Mouse (Mus musculus) megakaryocyte, adult 5-6 weeks (primary cell): ENCODE measurements around the gene Atp11a. TPM values are rescaled to one million over a fixed set of nuclear protein-coding genes. Genes with fewer than 3 reads are reported as not detected.

Experiments
- ATAC-seq: 2 replicates; pipeline ENCODE4 v1.8.0; 2016; ENCODE audit warnings: mild to moderate bottlenecking, inconsistent platforms; ENCODE audit not compliant: poor library complexity, severe bottlenecking
- total RNA-seq, 2 experiments: library from RNA; stranded (forward) in 1 of 2; stranded (reverse) in 1 of 2; fragments of 153-499, 151-499 nt in 1 of 2; fragments of 221-1000, 200-1000 nt in 1 of 2; gene quantifications; 2 replicates each; pipeline versions ENCODE4 v1.2.3 to v1.2.4; 2015 to 2017

Atp11a gene
- total RNA-seq, 2 experiments from 2014 or later = 29.4 to 30.8 TPM

DNA sequence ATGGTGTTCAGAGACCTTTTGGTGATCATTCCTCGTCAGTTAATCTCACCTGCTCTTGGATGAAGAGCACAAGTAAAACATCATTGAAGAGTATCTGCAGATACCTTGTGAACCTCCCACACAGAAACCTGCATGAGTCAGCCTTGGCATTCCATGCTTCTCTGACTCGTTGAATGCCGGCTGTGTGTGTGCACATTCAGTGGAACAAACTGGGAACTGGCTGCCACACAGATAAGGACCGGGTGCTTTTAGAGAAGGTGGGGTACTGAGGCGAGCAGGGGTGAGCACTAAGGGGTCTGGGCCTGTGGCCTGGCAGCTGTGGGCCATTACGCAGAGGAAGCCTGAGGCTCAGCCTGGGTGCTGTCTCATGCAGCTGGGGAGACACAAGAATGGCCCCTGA is 11.9 kb downstream of the Atp11a start:
- no peak for ATAC-seq

DNA sequence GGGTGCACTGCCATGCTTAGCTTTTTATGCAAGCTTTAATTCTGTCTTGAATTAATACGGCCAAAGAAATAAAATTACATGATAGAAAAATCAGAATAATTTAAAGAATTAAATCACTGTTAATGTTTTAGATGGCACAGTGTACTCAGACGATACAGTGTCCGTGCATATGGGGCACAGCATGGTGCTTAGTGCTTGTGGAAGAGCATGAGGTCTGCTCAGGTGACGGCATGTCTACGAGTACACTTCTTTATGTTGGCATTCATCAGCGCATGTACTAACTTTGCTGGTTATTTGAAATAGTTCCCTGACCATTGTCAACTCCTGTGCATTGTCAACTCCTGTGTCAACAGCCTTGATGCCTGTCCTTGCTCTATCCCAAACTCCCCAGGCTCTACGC is 12.5 kb downstream of the Atp11a start:
- no peak for ATAC-seq

DNA sequence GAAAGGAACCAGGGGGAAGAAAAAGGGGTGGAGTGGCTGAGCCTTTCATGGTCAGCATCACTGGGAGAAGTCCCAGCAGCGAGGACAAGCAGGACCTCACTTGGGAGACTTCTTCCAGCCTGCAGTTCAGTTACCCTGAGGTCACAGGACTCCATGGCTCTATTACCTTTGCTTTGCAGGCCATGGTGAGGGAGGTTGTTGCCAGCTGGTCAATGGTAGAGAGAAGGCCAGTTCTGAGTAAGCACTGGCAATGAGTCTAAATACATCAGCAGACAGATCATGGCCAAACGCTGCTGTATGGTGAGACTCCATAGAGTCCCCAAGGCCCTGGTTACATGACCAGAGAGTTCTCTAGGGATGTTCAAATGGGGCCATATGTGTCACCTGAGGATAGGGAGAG is 15.5 kb downstream of the Atp11a start:
- ATAC-seq = no peak

DNA sequence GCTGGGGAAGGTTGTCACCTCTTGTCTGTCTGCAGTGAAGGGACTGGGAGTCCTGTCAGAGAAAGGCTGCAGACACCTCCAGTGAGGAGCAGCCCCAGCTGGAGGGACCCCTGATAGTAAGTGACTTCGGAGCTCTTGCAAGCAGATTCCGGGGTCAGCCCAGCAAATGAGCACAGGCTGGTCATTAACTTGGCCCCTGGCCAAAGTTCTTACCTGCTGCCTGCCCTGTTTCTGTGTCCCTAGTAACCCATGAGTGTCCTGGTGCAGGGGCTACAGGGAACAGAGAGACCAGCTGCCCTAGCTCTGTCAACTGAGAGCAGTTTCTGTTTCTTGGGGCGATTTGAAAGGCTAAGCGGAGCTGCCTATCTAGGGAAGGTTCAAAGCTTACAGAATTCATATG is 17.1 kb downstream of the Atp11a start:
- ATAC-seq = no peak

DNA sequence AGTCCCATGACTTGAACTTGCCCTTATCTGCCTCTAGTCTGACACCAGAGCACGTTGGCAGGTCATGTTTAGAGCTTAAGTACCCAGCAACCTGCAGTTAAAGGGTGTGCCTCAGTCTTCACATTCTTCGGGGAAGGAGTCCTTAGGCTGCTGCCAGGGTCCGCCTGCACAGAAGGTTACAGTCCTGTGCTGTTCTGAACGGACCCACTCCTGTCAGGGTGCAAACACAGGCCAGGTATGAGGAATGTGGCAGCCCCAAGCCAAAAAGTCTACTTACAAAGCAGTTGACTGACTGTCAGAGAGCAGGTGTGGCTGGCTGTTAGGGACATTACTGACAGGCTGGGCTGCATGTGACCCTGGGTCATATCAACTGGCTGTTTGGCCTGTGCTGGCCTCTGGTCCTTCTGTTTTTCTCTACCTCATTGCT is 18.1 kb downstream of the Atp11a start:
- ATAC-seq = no peak

DNA sequence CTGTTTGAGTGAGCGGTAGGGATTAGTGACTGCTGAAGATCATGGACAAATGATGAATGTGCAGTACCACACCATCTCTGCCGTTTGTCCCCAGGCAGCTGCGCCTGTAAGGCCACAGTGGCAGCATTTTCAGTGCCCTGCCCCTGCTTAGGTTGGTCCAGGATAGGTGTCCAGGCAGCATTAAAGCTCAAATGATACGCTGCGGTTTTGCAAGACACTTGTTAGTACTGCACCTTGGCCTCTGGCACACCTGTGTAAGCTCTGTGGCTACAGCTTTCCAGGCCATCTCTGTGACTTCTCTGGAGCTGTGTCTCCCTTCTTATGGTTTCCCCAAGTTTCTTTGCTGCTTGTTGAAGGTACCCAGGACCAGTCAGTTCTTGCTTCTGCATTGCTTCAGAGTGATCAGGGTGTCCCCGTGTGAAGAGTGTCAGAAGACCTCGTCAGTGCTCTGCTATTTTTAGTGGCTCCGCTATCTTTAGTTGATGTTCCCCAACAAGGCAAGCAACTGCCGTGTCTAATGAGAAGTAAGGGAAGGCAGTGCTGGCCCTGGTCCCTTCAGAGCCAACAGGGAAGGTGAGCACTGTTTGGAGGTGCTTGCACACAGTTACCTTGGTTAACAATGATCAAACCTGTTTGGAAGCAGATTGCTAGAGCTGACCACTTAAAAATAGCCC is 18.6 kb downstream of the Atp11a start:
- no peak for ATAC-seq

DNA sequence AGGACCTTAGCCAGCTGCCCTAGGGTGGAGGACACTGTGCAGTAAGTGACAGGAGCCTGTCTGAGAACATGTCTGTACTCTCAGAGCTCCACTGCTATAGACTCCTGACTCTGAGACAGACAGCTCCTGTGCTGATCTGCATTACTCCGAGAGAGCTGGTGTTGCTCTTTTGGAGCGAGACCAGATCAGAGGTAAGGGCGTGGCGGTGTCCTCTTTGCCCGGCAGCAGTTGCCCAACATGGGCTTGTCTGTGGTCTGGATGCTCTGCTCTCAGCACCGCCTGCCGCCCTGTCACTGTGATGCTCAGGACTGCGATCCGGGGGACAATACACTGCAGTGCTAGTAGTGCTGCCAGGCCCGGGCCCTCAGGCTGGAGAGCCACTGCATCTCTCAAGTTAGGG is 19.4 kb downstream of the Atp11a start:
- ATAC-seq = peak; percentile 77

DNA sequence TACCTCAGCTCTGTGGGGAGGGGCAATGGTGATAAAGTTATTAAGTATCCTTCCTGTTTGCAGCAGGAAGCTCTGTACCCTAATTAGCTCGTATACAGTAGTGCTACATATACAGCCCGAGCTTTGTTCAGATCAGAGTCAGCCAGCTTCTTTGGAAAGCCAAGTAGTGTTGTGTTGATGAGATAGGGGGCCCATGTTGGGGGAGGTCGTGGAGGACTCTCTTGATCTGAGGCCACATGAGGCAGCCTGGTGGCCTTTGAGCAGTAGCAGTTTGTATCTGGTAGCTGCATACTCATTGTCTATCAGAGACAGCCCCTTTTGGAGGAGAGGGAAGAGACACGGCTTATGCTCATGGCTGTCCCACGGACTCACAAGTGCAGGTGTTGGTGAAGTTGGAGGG is 20.4 kb downstream of the Atp11a start:
- no peak for ATAC-seq

DNA sequence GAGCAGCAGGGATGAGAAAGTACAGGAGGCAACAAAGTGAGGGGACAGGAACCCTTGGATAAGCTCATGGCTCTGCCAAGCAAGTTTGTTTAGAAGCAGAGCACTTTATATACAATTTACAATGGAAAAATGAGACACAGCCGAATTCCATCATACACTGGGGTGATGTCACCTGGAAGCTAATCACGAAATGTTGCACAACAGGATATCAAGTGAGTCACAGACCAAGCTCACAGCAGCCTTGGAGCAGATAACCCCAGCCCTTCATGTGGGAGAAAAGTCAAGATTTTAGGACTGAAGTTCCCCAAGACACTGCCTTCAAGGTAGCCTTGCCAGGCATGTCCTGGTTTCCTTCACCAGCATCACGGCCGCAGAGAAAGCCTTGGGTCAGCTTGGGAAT is 22.7 kb downstream of the Atp11a start:
- no peak for ATAC-seq

DNA sequence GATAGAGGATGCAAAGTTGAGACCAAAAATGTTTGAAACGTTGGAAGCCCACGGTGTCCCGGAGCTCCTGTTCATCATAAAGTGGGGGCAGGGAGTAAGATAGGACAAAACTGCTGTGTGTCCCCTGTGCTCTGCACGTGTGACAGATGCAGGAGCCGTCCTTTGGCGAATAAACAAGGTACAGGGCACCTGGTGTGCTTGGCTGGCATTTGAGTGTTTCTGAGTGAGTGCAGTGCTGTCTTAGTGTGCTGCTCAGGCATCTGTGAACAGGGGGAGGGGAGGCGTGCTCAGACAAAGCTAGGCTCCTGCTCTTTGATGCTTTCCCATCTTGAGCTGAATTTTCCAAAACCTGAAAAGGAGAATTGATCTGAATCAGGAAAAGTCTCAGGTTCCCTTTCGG is 28.7 kb downstream of the Atp11a start:
- no peak for ATAC-seq

DNA sequence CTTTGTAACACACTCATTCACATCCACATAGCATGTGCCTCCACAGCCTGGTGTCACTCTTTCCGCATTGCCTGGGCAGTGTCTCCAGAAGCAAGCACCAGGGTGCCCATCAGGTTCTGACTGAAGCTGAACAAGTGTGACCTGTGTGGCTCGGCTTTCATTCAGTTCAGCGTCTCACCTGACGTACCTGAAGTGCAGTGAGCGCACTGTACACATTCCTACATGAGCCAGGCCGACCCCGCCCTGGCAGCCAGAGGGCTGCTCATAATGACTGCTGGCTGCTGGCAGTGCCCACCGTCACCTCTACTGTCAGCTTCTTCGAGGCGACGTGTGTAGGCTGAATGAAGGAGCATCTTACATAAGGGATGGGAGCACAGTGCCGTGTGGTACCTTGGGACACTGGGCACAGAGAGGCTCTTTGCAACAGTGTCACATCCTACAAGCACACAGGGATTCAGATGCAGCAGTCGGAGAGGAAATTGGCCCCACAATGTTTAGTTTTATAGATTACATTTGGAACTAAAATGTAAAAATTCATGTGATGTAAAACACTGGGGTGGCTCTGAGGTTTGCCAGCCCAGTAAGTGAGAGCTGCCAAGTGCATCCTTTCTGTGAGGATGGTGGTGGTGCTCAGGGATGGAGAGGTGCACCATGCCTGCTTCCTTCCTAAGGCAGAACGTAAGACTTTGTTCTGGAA is 29.6 kb downstream of the Atp11a start:
- ATAC-seq = no peak

DNA sequence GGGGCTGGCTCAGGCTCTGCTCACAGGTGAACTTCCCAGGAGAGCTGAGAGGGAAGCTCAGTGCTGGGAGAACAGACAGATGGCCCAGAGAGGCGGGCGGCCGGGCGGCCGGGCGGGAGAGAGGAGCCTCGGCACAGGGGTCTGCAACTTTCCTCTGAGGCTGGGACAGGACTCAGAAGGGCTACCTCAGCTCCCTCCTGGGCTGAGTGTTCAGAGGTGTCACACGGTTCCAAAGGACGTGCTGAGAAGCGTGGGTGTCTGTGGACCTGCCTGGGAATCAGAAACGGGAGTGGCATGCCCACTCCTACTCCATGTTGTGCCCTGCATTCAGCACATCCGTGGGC is 30.1 kb downstream of the Atp11a start:
- no peak for ATAC-seq

DNA sequence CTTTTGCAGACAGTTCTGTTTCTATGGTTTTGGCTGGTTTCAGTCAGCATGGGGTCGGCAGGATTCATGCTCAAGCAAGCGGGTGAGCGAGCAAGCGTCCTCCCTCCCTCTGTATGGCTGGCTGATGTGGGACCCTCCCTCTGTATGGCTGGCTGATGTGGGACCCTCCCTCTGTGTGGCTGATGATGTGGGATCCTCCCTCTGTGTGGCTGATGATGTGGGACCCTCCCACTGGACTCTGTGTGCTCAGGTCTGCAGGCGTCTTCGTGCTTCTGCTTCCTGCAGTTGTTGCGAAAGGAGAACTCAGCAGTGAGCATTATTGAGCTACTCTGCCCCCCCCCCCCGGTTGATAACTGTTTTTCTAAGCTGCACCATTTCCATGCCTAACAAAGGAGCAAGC is 30.6 kb downstream of the Atp11a start:
- ATAC-seq = peak; percentile 92

DNA sequence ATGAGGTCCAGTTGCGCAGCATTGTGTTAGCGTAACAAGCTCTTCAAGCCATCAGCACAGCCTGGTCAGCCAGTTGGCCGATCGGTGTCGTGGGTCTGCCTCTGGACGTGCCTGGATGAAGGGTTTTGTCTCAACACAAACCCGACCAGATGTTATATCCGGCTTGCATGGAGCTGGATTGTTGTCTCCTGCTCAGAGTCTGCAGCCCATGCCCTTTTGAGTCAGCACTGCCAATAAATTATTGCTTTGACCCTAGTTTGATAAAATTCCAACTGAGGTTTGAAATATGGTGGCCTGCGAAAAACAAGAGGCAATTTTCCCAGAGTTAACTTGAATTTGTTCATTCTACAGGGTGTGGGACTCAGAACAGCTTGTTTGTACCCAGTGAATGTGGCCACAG is 31.9 kb downstream of the Atp11a start:
- no peak for ATAC-seq

DNA sequence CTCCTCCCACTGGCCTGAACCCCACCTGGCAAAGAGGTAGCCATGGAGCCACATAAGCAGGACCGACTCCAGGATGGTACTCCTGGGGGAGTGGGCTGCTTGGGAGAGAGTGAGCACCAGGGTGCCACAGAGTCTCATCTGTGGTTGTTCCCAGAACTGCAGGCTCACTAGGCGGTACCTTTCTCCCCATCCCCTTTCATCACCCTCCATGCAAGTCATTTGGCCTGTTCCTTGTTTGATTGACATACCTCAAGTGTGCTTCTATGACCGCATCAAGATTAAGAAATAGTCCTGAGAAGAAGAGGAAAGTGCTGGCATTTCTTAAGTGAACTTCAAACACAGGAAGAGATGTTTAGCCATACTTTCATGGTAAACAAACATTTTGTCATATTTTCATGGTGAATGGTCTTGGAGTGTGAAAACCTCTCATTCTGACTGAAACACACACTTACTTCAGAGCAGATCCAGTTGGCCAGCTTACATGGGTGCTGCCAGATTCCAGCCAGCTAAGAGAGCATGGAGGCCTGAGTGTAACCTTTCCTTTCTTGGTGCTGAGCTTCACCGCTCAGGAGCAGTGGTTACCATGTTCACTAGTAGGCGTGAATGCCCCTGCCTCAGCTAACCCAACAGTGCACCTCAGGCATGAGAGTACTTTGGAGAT is 38.3 kb downstream of the Atp11a start:
- ATAC-seq = peak; percentile 92

DNA sequence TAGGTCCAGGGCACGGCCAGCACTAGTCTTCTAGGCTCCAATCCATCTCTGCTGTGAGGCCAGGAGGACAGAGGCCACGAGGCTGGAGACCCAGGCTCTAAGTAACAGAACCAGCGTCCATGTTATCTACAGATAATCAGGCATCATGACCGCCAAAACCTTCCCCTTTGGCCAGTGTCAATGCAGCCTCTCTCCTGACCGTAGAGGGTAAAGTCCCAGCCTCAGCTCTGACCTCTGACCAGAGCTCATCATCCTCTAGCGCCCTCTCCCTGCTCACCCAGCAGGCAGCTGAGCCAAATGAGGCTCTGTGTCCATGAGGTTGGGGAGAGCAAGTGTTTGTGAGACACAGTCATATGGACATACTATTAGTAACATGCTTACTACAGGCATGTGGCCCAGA is 42.3 kb downstream of the Atp11a start:
- no peak for ATAC-seq

DNA sequence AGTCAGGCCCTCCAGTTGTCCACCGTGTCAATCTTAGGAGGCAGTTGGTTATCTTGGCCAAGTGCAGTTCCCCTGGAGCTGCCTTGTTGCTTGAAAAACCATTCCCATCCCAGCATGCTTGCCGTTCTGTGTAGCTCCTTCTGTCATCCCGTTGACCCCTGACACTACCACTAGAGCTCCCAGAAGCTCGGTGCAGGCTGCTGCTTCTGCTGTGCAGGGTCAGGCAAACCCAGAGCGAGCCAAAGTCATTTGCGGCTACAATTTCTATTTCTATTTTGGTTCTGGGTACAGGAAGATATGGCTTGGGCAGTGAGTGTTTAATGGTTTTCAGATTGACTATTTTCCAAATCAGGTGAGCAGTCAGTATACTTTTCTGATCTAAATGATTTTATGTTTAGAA is 43.0 kb downstream of the Atp11a start:
- no peak for ATAC-seq

DNA sequence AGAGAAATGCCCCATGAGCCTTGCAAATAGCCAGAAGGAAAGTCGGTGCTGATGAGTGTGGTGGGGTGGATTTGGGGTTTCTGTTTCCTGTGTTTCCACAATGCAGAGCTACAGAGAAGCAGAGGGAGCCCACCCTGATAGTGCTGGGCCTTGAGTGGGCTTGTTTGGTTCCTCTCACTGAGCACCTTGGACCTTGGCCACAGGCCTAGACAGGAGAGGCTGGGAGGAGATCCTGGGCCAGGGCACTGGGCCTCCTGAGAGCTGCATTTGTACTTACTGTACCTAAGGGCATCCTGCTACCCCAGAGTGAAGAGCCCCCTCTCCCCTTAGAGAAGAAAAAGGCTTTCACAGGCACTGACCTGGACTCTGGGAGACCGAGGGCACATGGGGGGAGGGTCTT is 43.4 kb downstream of the Atp11a start:
- ATAC-seq = no peak

DNA sequence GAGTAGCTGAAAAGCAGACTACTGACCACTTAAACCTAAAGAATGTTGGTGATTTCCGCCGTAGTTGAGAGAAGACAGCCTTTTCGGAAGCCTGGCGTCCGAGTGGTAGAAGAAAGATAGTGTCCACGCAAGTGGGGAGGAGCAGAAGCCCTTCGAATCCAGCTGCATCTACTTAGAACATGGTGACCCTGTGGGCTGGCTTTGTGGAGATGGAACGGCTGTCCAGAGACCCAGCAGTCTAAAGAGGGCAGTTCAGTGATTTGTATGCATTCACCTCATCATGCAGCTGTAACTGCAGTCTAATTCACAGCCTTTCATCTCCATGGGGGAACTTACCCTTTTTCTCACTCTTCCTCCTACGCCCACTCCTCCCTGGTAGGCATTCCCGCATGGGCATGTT is 44.8 kb downstream of the Atp11a start:
- ATAC-seq = no peak

DNA sequence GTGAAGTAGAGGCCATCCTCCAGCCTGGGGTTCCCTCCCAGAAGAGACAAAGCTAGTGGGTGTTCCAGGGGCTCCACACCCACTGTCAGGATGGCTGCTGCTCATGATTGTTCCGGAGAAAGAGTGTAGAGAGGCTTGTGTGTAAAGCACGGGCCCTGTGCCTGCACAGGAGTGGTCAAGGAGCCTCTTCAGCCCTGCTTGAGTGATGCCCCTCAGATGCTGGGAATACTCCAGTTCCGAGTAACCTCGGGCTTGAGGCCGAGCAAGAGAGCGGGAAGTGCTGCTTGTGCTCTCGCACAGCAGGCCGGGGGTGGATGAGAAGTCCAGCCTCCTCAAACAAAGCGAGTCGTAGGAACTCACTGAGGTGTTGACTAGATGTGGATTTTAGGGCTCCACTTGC is 46.3 kb downstream of the Atp11a start:
- ATAC-seq = no peak

DNA sequence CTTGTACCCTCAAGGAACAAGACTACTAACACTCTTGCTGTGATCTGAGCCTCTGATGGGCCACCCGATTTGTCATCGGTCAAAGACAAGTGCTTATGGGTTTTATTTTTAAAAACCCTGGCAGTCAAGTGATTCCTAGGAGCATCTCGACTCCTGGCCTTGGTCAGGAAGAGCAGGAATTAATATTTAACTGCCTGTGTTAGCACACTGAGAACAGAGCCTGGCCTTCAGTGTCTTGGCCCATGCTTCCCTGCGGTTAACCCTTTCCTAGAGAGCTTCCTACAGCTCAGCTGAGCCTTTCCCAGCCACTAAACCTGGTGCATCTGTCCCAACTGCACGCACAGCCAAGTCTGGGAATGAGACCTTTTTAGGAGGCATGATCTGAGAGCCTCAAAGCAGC is 48.1 kb downstream of the Atp11a start:
- ATAC-seq = no peak

DNA sequence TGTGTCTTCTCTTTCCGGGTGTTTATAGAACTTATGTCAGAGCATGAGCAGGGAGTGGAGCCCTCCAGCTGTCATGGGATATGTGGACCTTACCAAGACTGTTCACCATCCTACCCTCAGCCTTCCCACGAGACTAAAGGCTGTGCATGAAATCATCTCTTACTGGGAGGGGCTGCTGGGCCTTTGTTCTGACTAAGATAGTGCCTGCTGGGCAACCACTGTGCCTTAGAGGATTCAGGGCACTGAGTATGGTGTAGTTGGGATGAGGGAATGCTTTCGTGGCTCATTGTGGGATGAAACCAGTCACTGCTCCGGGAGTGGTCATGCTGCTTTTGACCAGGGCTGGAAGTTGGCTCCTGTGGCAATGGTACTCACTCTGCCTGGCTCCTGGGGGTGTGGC is 48.8 kb downstream of the Atp11a start:
- no peak for ATAC-seq
